Mouse (Mus musculus) forebrain, embryonic 15.5 days (tissue): ENCODE results near the gene Pawr. TPM values are rescaled to one million over a fixed set of nuclear protein-coding genes. Genes with fewer than 3 reads are reported as not detected.

Experiments
- ATAC-seq: fragments of 200-750 bp; cut with Nextera tagmentation; replicated peaks from 2 replicates; pipeline ENCODE4 v1.8.0; 2017; ENCODE audit warnings: mild to moderate bottlenecking, moderate TSS enrichment, moderate library complexity
- H3K27ac ChIP-seq: fragments of 300-500 bp; sonication (generic); replicated peaks from 2 replicates; pipeline ENCODE4 v1.5.1; 2015; ENCODE audit warnings: mild to moderate bottlenecking, inconsistent platforms
- H3K27me3 ChIP-seq: fragments of 300-500 bp; sonication (generic); 2 replicates; pipeline ENCODE4 v1.6.1; 2015; ENCODE audit warnings: inconsistent platforms
- H3K36me3 ChIP-seq: fragments of 300-500 bp; sonication (generic); 2 replicates; pipeline ENCODE4 v1.6.1; 2015; ENCODE audit warnings: mild to moderate bottlenecking, inconsistent platforms
- H3K4me1 ChIP-seq: fragments of 300-500 bp; sonication (generic); 2 replicates; pipeline ENCODE4 v1.6.1; 2015; ENCODE audit warnings: inconsistent platforms
- H3K4me2 ChIP-seq: fragments of 300-500 bp; sonication (generic); replicated peaks from 2 replicates; pipeline ENCODE4 v1.6.1; 2015; ENCODE audit warnings: mild to moderate bottlenecking, inconsistent platforms
- H3K4me3 ChIP-seq: fragments of 300-500 bp; sonication (generic); 2 replicates; pipeline ENCODE4 v1.5.1; 2015; ENCODE audit warnings: mild to moderate bottlenecking, inconsistent platforms
- H3K9ac ChIP-seq: fragments of 300-500 bp; sonication (generic); replicated peaks from 2 replicates; pipeline ENCODE4 v1.6.1; 2015; ENCODE audit warnings: mild to moderate bottlenecking, inconsistent platforms
- H3K9me3 ChIP-seq: fragments of 300-500 bp; sonication (generic); 2 replicates; pipeline ENCODE4 v1.6.1; 2016; ENCODE audit warnings: inconsistent platforms
- WGBS: fragments of 180-500 bp; shearing (Covaris S2); methylation state at CpG from one replicate; pipeline ENCODE4 v1.1.7; 2015; ENCODE audit warnings: mixed read lengths; 5-methylcytosine and 5-hydroxymethylcytosine counted together
- polyA plus RNA-seq: library from polyadenylated mRNA; unstranded; fragments of >200 nt; fragmentation: Nextera tagmentation; extraction: Ambion mirVana; gene quantifications from 2 replicates; pipeline ENCODE4 v1.2.1, GENCODE M21; 2015

The Pawr gene
- polyA plus RNA-seq, 1 experiment from 2014 or later, result 2.8 TPM

DNA sequence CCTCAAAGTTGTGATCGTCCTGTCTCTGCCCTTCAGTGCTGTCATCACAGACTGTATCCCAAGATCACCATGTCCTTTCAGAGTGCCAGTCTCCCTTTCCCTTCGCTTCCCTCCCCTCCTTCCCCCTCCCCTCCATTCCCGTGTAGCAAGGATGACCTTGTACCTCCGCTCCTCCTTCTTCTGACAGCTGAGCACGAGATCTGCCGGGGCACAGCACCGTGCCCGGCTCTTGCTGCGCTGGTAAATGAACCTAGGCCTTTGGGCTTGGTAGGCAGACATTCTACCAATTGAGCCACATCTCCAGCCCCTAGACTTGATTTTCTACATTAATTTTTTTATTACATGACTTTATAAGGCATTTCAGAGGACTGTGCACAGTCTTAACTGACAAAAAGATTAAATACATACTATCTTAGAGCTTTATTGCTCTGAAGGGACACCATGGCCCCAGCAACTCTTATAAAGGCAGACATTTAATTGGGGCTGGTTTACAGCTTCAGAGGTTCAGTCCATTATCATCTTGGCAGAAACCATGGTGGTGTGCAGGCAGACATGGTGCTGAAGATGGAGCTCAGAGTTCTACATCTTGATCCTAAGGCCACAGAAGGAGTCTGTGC, 52.3 kb downstream of the Pawr start:
- H3K27me3 ChIP-seq, result no peaks in the 10 kb centered on the region
- no peaks in the 10 kb centered on the region for H3K9me3 ChIP-seq
- H3K9ac ChIP-seq, result no peak overlapping the region
- whole genome bisulfite sequencing, result 91% methylated on average over 9 of the region's 9 CpGs
- no peak overlapping the region for H3K4me2 ChIP-seq
- no peak overlapping the region for H3K4me3 ChIP-seq
- no peaks in the 10 kb centered on the region for H3K36me3 ChIP-seq
- no peak for ATAC-seq
- H3K4me1 ChIP-seq, result no peaks in the 10 kb centered on the region
- no peak overlapping the region for H3K27ac ChIP-seq

DNA sequence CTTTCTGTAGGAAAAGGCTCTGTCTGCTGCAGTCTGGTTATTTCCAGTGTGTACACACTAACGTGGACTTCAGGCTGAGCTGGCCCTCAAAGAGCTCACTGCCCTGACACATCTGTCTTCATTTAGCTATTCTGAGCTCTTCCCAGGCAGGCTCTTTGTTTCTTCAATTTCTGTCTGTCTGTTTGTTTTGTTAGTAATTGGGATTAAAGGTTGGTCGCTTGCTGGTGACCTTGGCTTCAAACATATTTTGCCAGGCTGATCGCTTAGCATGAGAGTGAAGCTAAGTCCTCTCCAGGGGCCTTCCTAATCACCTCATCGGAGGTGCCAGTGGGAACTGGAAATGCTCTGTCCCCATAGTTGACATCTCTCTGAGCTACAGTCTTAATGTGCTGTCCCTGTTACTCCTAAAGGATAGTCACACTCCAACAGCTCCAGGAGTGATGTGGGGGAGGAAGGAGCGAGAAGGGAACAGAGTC, 53.6 kb downstream of the Pawr start:
- no peak overlapping the region for H3K9ac ChIP-seq
- 41% methylated on average over 5 of the region's 5 CpGs for WGBS
- H3K9me3 ChIP-seq, result no peaks in the 10 kb centered on the region
- H3K27me3 ChIP-seq, result no peaks in the 10 kb centered on the region
- no peak overlapping the region for H3K4me3 ChIP-seq
- H3K4me2 ChIP-seq, result no peak overlapping the region
- no peak for ATAC-seq
- no peak overlapping the region for H3K27ac ChIP-seq
- no peaks in the 10 kb centered on the region for H3K36me3 ChIP-seq
- H3K4me1 ChIP-seq, result no peaks in the 10 kb centered on the region

DNA sequence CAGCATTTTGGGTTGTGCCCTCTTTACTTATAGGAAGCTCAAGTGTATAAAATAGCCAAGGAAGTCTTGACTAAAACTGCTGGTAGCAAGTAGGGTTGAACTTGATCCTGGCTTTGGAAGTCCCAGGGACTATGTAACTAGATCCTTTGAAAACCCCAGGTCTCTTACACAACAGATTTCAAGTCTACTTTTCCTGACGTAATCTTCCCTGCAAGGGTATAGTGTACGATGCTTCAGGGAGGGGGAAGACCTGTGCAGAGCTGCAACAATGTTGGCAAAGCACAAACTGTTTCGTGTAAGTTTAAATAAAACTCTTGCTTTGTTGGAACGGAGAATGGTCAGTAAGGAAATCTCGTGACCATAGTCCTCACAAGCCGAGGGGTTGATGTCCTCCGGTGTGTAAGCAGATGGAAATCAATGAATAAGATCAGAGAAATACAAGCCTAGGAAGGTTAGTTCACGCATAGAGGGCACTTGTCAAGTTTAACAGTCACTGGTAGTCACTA, 56.5 kb downstream of the Pawr start:
- Histone ChIP-seq H3K4me2 (no peak overlapping the region), H3K4me1 (no peaks in the 10 kb centered on the region), H3K27ac (no peak overlapping the region), H3K4me3 (no peak overlapping the region), H3K9ac (no peak overlapping the region), H3K9me3 (no peaks in the 10 kb centered on the region), H3K36me3 (no peaks in the 10 kb centered on the region), H3K27me3 (no peaks in the 10 kb centered on the region)
- 78% methylated on average over 8 of the region's 8 CpGs for WGBS
- ATAC-seq, result no peak

DNA sequence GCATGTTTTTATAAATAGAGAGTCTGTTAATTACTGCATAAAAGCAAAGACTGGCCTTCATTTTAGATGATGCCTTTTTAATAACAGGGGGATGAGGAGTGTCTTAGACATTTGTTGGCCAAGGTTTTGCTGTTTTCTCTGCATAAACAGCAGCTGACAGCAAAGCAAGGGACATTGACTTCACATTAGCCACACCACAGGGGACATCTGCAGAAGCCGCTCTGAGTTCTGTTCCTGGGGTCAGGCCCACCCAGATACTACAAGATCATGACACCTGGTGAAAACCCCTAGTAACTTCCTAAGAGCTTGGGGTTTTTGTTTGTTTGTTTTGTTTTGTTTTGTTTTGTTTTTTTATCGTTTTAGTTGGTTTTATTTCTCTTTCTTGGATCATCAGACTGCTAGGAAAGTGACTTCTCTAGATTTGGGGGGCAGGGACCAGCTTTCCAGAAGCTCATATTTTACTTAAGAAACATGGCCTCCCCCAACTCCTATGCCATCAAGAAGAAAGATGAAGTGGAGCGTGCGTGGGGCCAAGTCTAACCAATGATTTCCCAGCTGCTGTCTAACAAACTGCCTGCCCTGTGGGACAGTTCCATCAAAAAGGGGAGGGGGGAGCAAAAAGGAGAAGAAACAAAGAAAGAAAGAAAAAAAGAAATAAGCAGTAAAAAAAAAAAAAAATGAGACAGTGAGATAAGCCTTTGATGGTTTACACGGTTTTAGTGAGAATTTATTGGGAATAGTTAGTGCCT, 57.4 kb downstream of the Pawr start:
- 38% methylated on average over 5 of the region's 5 CpGs for WGBS
- no peaks in the 10 kb centered on the region for H3K9me3 ChIP-seq
- no peak overlapping the region for H3K27ac ChIP-seq
- no peak overlapping the region for H3K4me2 ChIP-seq
- no peak overlapping the region for H3K9ac ChIP-seq
- no peaks in the 10 kb centered on the region for H3K36me3 ChIP-seq
- H3K27me3 ChIP-seq, result no peaks in the 10 kb centered on the region
- no peaks in the 10 kb centered on the region for H3K4me1 ChIP-seq
- H3K4me3 ChIP-seq, result no peak overlapping the region
- ATAC-seq, result no peak

DNA sequence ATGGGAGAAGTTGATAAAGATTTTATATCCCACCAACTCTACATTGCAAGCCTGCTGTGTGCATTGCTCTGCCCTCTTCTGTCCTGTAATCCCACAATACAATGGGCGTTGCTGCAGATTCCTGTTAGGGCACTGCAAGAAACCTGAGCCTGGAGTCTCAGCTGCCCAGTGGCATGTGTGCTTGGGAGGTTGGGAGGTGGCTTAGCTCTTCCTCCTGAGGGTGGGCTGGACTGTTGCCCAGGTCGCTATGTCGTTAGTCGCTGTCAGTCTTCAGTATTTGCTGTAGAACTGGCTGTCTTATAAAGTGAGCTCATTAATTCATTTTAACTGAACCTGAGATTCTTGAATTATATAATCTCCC, 58.0 kb downstream of the Pawr start:
- no peaks in the 10 kb centered on the region for H3K9me3 ChIP-seq
- ATAC-seq, result no peak
- 8% methylated on average over 4 of the region's 4 CpGs for WGBS
- no peak overlapping the region for H3K9ac ChIP-seq
- no peak overlapping the region for H3K4me3 ChIP-seq
- H3K4me1 ChIP-seq, result no peaks in the 10 kb centered on the region
- H3K4me2 ChIP-seq, result no peak overlapping the region
- H3K27me3 ChIP-seq, result no peaks in the 10 kb centered on the region
- no peak overlapping the region for H3K27ac ChIP-seq
- H3K36me3 ChIP-seq, result no peaks in the 10 kb centered on the region

DNA sequence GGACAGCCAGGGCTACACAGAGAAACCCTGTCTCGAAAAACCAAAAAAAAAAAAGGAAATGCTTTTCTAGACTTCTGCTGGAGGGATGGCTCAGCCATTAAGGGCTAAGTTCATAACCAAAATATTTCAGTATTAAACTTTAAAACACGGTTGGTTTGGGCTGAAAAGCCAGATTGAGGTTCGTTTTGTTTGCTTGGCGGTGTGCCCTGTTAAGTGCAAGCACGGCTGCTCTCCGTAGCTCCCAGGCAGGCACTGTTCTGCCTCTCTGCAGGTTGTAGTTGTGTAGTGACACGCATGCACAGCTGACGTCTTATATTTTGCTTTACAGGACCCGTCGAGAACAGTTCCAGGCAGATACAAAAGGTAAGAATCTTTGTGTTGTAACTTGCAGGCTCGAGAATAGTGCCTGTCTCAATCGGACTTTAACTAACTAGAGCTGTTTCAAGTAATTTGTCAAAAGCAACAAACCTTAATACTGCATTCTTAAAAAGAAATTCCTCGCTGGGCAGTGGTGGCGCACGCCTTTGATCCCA, 59.5 kb downstream of the Pawr start:
- Histone ChIP-seq H3K9ac (no peak overlapping the region), H3K9me3 (no peaks in the 10 kb centered on the region), H3K27ac (no peak overlapping the region), H3K36me3 (no peaks in the 10 kb centered on the region), H3K4me3 (no peak overlapping the region), H3K4me1 (no peaks in the 10 kb centered on the region), H3K27me3 (no peaks in the 10 kb centered on the region), H3K4me2 (no peak overlapping the region)
- no peak for ATAC-seq
- 75% methylated on average over 15 of the region's 15 CpGs for WGBS

DNA sequence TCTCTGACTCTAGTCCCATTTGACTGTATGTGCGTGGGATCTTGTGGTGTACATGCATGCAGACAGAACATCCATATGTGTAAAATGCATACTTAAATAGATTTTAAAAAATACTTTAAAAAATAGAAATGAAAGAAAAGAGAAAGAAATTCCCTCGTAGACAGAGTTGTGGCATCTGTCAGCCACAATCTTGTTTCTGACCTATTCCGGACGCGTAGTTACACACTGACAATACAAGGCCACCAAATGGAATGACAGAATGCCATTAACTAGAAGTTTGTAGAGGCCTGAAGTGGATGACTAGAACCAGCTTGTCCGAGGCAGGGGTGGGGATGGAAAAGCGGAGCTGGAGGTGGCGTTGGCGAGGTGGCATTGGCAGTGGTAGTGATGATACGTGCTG, 60.2 kb downstream of the Pawr start:
- Histone ChIP-seq H3K27ac (no peak overlapping the region), H3K9ac (no peak overlapping the region), H3K4me2 (no peak overlapping the region), H3K4me3 (no peak overlapping the region), H3K9me3 (no peaks in the 10 kb centered on the region), H3K36me3 (no peaks in the 10 kb centered on the region), H3K4me1 (no peaks in the 10 kb centered on the region), H3K27me3 (no peaks in the 10 kb centered on the region)
- WGBS, result 95% methylated on average over 10 of the region's 10 CpGs
- no peak for ATAC-seq

DNA sequence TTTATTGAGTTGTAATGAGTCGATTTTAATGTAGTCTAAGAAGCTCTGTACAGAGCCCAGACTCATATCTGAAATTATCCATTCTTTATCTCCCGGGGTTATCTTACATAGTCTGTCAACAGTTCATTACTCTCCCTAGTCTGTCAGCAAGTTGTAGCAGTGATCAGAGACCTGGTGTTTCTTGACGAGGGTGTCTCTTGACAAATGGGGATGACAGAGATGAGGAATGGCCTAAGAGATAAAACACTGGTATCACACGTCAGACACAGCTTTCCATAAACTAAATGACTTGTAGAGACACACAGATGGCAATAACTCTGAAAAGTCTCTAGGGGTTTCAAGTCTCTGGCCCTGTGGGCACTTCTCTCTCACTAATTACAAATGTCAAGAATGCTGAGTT, 62.4 kb downstream of the Pawr start:
- Histone ChIP-seq H3K9me3 (no peaks in the 10 kb centered on the region), H3K4me2 (no peak overlapping the region), H3K36me3 (no peaks in the 10 kb centered on the region), H3K27ac (no peak overlapping the region), H3K4me3 (no peak overlapping the region), H3K9ac (no peak overlapping the region), H3K27me3 (no peaks in the 10 kb centered on the region), H3K4me1 (no peaks in the 10 kb centered on the region)
- ATAC-seq, result no peak
- WGBS, result 90% methylated on average over 4 of the region's 4 CpGs

DNA sequence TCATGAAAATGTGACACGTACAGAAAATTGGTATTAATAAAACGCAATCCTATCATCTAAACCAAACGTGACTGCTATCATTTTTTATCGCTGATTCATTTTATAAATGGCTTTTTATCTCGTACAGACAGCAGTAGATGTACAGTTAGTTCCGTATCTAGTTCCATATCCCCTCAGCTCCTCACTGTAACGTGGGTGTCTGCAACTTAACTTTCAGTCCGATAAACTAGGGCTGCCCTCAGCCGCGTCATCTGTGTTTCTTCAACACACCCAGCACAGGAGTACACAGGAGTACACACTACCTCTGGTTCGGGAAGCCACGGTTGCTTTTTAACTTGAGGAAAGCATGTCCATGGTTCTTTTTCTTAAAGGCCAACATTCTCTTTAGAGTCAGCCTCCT, 63.3 kb downstream of the Pawr start:
- Histone ChIP-seq H3K9ac (no peak overlapping the region), H3K9me3 (no peaks in the 10 kb centered on the region), H3K27ac (no peak overlapping the region), H3K4me3 (no peak overlapping the region), H3K27me3 (no peaks in the 10 kb centered on the region), H3K4me1 (no peaks in the 10 kb centered on the region), H3K4me2 (no peak overlapping the region), H3K36me3 (no peaks in the 10 kb centered on the region)
- no peak for ATAC-seq
- 98% methylated on average over 12 of the region's 12 CpGs for WGBS

DNA sequence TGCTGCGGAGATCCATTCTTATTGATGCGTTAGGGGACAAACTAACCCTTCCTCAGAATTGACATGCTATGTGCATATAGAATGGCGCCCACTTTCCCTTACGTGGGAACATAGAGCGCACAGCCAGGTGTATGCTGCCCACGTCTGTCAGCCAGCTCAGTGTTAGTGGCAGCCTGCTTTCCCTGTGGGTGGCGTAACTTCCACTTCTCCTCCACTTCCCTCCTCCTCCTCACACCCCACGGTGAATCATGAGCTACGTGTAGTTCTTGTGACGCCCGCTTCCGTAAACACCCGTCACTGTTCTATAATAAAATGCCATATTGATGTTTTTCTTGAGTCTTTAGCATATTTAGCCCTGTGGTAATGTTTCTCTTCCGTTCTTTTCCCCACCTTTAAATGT, 63.7 kb downstream of the Pawr start:
- H3K27me3 ChIP-seq, result no peaks in the 10 kb centered on the region
- H3K4me3 ChIP-seq, result no peak overlapping the region
- no peak overlapping the region for H3K4me2 ChIP-seq
- H3K4me1 ChIP-seq, result no peaks in the 10 kb centered on the region
- H3K9ac ChIP-seq, result no peak overlapping the region
- no peak overlapping the region for H3K27ac ChIP-seq
- no peaks in the 10 kb centered on the region for H3K36me3 ChIP-seq
- ATAC-seq, result no peak
- 92% methylated on average over 14 of the region's 14 CpGs for WGBS
- no peaks in the 10 kb centered on the region for H3K9me3 ChIP-seq

DNA sequence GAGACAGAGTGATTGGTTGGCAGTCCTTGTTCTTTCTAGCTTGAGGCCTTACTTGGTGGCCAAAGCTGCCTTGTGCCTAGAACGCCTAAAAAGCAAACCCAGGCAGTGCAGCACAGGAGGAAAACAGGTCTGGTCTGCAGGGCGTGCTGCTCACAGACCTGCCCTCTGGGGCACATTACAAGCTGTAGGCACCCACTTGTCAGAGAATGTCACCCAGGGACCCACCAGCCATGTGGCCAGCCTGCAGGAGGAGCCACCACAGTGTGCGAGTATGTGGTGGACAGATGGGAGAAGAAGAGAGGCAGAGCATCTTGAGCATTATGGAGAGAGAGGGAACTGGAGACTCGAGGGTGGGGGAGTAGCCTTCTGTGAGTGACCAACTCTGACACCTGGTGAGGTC, 70.8 kb downstream of the Pawr start:
- WGBS, result 90% methylated on average over 4 of the region's 4 CpGs

DNA sequence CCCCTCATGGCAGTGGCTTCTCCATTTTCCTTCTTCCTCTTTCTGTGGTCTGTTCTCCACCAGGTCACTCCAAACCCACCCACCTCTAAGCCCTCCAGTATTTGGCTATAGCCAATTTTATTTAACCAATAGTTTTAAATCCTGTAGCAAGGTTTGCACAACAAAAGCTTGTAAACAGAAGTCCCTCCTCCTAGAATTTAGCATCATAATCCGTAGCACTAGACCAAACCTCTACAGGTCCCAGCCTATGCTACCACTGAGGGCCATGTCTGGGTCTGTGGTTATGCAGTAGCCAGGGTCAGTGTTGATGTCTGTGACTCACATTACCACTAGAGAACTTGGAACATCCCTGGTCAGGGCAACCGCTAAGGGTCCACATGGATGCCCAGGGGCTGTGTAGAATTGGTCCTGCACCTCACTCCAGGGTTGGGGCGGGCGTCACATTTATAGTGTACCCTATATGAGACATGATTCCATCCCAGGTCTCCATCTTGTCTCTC, 71.5 kb downstream of the Pawr start:
- no peak for ATAC-seq
- H3K9me3 ChIP-seq, result no peaks in the 10 kb centered on the region
- no peak overlapping the region for H3K27ac ChIP-seq
- no peaks in the 10 kb centered on the region for H3K4me1 ChIP-seq
- no peak overlapping the region for H3K4me2 ChIP-seq
- no peaks in the 10 kb centered on the region for H3K27me3 ChIP-seq
- H3K4me3 ChIP-seq, result no peak overlapping the region
- H3K36me3 ChIP-seq, result no peaks in the 10 kb centered on the region
- WGBS, result 94% methylated on average over 4 of the region's 4 CpGs
- no peak overlapping the region for H3K9ac ChIP-seq

More for the DNA sequence above, 70.8 kb downstream of the Pawr start:
- Histone ChIP-seq H3K27me3 (no peaks in the 10 kb centered on the region), H3K27ac (no peak overlapping the region), H3K4me3 (no peak overlapping the region), H3K9me3 (no peaks in the 10 kb centered on the region), H3K4me2 (no peak overlapping the region), H3K36me3 (no peaks in the 10 kb centered on the region), H3K9ac (no peak overlapping the region), H3K4me1 (no peaks in the 10 kb centered on the region)
- no peak for ATAC-seq
